Mouse (Mus musculus) cerebellum, adult 8-10 months (tissue): ENCODE results near the gene Hmga2.

ENCODE experiments used
- DNase-seq: peaks from one replicate; pipeline ENCODE4 v3.0.0; 2022

Gene Hmga2

DNA sequence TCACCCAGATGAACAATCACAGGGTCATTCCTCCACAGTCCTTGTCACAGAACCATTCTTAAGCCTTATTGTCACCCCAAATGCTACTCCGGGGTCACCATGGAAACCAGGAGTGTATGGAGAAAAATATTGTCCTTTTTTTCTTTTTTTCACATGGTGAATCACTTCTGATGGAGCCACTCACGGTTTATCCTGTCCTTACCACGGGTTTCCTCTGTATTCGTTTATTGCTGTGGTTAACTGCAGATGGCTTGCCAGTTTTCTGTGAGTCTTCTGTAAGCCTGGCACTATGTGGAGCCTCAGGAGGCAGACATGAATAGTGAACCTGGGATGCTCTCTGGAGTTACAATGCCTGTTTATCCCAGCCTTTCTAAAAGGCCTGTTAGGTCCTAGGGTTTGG is 53.4 kb downstream of the Hmga2 start:
- DNase-seq, result no peak

DNA sequence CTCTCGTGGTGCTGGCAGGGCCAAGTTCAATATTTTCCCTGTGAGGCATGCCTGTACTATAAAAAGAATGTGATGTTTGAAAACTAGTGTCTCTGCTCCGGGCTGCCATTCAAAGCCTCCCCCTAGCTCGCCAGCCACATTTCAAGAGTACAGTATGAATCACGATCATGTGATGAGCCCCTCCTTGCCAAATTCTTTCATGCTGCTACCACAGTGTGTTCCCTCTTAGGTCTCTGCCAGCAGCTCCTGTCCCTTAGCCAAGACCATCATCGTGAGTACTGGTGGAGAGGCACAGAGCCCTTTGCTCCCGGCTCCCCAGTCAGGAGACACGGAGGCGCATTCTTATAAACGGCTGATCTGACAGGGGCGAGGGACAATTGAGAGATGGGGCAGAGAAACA is 54.2 kb downstream of the Hmga2 start:
- peak; percentile 37 for DNase-seq

DNA sequence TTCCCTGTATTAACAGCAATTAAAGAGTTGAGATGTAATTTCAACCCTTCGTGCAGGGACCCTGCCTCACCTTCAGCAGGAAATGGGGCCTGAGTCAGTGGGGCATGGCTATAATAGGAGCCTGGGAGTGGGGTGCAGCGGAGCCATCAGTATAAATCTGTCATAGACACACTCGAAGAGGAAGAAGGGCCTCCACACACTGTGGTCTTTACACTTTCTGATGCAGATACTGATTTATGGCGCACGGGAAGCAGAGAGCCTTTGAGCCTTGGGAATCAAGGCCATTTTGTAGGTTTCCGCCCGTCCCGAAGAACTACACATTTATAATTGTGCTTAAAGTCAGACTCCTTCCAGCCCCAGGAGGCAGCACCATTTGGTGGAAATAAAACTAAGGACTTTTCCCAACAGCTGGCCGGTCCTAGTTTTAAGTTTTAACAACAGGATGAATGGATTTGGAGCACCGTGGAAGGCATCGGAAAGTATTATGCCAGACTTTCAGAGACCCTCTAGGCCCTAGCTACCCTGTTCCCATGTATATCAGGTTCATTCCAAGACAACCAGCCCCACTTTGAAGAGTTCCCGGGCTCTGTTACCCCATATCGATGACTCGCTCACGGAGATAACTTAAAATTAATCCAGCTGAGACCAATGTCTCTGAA is 55.2 kb downstream of the Hmga2 start:
- DNase-seq, result no peak

DNA sequence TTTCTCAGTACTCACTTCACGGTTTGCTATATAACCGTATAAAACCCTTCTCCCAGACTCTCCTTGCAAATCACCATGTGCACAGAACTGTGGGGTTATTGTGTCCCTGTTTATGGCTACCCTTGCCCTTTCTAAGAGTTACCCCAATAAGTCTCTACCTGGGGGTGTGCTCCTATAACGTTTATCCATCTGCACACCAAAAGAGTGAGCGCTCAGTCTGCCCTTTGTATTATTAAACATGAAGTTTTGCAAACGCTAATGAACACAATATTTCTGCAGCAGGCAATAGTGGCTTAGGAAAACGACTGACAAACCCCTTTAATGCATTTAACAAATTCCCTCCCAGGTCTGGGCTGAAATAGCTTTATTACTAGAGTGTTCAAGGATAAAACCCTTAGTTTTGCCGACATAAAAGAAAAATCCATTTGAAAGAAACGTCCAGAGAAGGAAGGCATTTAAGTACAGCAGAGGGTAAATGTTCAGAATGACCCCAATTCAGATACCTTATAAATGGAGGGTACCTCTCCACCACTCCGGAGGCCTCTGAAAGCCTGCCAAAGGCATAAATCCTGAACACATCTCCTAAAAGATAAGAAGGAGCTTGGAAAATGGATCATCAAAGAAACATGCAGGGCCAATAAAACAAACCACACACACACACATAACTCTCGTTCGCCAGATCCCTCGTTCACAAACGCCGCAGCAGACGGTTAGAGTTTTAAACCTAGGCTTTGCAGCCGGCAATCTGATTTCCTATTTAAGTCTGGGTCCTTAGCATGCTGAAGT is 57.3 kb downstream of the Hmga2 start:
- DNase-seq, result no peak

DNA sequence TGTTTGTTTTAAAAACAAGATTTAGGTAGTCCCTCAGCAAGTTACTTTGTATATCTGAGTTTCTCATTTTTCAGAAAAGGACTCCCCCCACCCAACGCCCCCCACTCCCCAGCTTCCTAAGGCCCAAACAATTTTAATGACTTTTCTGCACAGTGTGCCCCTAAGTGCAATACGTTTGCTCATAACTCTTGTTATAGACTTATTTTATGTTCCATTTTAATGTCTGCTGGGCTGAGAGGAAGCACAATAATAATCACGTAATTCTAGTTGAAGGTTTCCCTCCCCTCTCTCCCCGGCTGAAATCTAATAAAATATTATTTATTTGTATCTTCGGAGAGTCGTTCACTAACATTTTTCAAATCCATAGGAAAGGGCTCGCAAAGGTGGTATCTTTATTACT is 58.1 kb downstream of the Hmga2 start:
- no peak for DNase-seq

DNA sequence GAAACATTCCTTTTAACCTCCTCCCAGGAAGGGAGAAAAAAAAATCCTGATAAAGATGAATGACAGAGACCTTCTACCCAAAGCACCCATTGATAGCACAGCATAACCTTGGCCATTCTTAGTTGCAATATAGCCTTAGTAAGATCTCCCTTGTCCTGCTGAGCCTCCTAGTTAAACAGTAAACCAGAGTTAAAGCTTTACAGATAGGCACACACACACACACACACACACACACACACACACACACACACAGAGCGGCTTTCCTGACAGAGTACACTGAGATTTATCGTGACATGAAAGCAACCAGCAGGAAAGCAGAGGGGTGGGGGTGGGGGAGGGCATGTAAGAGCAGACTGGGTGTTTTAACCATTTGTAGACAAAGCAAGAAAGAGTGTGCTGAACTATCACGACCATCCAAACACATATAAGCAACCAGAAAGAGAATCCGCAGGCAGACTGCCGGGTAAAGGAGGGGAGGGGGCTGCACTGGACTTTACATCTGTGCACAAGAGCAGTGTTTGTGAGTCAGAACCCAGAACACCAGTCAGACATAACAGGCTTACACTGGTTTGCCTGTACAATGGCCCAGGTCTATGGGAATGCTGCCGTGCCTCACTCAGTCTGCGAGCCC is 58.7 kb downstream of the Hmga2 start:
- DNase-seq, result no peak

DNA sequence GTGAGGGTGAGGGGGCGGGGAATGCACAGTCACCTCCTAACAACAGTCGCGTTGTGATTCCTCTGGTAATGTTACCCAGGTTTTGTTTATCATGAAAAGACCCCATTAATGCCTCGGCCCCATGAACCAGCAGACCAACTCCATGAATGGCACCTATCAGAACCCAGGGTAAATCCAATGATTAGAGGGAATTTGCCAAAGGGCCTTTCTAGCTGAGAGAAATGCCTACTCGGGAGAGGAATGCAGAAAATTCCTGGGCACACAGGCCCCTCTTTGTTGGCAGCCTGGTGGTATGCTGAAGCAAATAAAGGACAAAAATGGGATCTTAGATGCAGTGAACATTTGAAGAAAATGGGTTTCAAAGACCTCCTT is 59.2 kb downstream of the Hmga2 start:
- DNase-seq, result no peak

DNA sequence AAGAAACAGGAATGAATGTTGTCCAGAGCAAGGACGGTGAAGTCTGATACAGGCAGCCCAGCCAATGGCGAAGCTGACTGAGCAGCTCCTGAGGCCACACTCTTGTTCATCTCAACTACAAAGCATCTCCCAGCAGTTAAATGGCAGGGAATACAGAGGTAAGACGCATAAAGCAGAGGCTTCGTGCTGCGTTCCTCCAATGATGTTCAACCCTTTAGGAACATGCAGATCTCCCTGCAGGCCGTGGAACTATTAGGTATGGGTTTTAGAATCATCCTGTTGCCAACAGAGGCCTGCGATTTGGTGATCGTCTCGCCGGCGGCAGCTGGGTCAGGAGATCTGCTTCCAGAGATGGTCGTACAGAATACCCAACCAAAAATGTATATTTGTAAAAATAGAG is 59.6 kb downstream of the Hmga2 start:
- no peak for DNase-seq

DNA sequence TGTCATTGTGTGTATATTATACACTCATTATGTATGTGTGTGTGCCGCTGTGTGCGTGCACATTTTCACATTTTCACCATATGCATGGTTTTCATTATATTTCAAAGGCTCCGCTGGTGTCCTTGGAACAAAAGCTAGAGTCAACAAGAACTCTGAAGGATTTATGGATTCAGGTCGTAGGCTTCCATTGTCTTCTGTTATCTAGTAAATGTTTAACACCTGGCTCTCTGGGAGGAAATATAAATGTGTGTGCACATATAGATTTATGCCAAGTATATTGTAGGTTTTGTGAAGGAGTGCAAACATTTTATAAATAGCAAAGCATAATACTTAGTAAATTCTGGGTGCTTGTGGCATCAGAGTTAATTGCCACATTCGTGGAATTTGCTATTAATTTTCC is 64.1 kb downstream of the Hmga2 start:
- no peak for DNase-seq

DNA sequence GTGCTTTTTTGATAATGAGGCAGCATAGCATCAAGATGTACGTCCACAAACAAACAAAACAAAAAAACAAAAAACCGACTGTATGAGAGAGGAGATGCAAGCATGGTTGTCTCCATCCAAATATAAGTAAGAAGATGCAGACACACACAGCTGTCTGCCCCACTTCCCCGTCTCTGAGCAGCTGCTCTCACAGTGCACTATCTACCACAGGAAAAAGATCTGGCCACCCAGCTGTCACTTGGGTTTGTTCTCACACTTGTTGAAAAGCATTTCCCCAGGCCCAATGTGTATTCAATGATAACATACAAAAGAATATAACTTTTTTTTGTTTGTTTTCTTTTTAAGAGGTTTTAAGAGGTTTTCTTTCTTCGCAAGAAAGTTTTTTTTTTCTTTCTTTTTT is 65.3 kb downstream of the Hmga2 start:
- no peak for DNase-seq

DNA sequence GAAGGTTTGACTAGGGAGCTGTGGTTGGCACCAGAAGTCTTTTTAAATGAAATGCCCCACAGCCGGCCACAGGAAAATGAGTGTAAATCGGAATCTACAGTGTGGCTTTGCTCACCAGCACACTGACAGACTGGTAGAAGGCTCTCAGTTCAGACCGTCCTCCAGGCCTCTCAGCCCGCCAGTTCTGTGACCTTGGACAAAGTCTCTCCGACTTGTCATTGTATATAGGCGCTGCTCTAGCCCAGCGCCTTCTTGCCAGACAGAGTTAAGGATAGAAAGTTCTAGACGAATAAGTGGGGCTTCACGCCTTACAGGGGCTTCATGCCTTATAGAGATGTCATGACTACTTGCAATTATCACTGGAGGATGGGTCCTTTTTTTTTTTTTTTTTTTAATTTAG is 67.1 kb downstream of the Hmga2 start:
- no peak for DNase-seq

DNA sequence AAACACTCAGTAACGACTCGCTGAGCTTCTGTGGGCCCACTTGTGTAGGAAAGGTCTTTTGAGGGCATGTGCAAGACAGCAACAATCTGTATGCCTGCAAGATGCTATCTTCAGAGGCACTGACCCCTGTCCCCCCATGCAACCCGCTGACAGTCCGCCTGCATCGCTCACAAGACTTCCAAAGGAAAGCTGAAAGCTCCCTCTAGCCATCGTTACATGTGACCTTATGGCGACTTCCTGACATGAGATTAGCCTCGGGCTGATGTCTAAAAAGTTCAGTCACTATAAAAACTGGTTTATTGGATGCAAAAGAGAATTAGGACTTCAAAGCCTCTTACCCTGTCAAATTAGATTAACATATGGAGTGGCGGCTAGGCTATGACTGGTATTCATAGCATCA is 69.0 kb downstream of the Hmga2 start:
- DNase-seq, result no peak

DNA sequence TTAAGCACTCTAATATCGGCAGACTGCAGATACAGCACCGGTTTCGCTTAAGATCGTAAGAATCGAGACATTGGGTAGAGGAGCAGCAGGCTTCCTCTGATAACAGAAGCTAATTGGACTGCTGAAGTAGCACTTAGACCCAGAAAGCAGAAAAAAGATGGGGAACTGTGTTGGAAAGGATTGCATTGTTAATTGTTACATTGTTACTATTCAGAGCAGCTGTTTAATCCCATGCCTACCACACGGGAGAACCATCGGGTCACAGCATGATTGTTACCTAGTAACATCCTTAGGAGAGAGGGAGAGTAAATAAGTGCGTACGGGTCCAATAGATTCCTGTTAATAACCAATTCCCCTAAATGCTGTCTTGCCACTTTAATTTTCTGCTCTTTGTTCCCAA is 70.2 kb downstream of the Hmga2 start:
- DNase-seq, result no peak

DNA sequence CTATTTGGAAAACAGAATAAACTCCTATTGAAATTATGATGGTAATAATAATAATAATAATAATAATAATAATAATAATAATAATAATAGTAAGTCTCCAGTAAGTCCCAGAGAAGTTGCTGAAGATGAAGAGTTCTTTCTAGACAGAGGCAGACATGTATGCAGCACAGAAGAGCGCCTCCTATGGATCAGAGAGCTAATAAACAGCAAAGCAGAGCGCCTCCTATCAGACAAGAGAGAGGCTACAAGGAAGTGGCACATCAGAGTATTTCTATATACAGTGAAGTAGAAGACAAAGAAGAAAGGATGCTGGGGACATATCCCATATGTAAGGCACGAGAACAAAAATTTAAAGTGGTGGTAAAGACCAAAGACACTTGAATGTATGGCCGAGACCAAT is 70.9 kb downstream of the Hmga2 start:
- DNase-seq, result no peak

DNA sequence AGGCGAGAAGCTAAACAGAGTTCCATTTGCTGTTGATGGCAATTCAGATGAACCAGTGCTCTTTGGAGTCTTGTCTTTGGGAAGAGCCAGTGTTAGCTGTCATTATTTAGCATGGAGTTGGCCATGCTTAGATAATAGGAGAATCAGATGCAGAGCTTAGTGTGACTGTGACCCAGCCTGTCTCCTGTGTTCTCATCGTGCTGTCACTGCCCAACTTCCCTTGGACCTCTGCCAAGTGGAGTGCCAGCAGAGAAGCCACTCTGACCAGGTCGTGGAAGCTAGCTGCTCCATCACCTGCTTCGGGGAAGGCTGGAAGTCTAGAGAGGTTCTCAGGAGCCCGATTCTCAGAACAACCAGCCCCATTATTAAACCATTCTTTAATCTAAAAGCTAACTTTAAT is 73.3 kb downstream of the Hmga2 start:
- no peak for DNase-seq

DNA sequence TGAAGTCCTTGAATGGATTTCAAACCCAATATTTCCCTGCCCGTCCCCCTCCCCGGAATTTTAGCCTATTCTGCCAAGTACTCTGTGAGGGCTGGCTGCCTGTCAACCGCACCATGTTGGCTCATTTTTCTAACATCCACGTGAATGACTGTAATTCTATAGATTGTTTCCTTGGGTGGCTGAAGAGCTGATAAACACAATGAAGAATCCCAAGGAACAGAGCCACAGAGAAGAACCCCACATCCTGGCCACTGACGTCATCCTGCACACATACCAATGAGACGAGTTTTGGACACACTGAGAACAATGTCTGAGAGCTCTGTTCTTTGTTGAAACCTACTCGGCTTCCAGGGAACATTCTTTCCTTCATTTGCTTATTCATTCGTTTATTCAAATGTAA is 74.5 kb downstream of the Hmga2 start:
- DNase-seq, result no peak

DNA sequence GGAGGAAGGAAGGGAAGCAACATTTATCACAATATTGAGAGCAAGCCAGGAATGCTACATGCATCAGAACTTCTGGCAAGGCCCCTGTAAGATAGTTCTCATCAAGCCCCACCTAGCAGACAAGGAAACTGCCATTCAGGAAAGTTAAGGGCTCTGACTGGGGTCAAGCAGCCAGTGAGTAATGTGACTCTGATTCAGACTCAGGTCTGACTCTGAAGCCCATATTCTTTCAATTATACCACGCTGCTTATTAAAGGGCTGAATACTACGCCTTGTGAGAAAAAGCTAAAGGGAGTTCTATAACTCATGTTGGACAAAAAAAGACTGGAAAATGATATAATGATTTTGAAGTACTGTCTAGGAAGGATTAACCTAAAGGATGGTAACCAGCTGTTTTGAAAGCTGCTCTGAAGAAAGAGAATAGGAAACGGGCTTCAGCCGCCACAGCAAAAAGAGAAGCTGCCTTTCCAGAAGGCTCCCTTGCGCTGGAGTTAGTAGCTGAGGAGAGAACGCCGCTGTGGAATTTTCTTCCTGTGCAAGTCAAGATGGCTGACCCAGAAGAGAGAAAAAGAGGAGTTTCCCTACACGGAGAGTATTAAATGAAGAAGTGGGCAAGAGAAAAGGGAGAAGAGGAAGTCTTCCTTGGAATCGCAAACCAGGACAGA is 76.3 kb downstream of the Hmga2 start:
- DNase-seq, result no peak

DNA sequence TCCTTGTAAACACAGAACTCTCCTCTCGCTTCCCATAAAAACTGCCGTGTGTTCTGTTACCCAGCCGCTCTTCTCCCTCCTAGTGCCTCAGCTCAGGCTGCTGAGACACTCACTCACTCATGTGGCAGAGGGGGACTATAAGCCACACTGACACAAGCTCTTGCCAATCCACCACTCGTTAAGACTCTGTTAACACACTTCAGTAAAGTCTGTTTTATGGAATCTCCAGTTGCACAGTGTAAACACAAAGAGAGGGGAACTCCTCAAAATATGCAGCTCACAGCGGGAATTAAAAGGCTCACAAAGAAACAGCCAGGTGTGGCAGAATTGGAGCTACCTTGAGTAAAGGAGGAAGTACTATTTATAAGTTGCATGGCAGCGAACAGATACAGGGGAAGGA is 77.5 kb downstream of the Hmga2 start:
- DNase-seq, result no peak

DNA sequence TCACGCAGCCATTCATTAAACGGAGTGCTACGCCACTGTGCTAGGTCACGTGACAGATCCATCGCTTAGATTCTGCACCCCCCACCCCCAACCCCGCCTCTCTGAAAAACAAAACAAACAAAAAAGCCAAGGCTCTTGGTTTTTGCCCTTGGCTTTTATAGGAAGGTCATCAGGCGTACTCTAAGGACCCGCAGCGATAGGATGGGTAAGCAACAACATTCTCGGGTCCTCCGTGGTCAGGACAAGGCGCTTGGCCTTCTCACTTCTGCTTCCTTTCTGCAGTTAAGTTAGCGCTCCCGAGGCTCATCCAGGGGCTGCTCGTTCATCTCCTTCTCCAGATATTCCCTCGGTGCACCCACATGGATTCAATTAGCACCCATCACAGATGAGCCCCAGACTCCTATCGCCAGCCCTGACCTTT is 79.0 kb downstream of the Hmga2 start:
- DNase-seq, result no peak

DNA sequence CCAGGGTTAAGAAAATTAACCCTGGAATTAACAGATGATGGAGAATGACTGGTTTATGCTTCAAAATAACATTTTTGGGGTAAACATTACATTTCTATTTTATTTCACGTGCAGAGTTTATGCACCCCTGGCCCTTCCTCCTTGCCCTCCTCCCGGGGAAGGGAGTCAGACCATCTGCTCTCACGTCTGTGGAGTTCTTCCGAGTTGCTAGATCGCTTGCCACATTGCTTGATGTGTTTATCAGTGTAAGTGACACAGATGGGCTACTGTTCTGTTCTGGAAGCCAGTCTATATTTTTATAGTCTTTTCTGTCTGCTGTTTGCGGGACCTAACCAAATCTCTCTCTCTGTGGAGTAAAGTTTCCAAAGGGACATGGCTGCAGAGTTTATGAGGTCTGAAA is 80.7 kb downstream of the Hmga2 start:
- DNase-seq, result no peak

DNA sequence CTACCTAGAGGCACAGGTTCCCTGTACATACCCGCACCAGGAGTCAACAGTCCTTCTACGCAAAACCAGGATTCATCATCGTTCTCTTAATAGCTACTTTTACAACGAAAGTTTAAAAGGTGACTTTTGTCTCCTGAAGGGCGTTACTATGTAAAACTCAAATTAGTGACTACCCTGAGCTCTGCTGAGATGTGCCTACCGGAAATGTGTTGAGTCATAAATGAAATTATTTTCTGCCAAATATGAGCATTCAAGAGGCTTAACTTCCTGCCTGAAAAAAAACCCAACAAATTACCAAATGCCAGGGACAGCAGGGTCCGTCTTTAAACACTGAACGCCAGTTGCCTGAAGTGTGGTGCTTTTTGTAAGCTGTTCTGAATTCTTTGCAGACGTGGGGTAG is 81.5 kb downstream of the Hmga2 start:
- no peak for DNase-seq

DNA sequence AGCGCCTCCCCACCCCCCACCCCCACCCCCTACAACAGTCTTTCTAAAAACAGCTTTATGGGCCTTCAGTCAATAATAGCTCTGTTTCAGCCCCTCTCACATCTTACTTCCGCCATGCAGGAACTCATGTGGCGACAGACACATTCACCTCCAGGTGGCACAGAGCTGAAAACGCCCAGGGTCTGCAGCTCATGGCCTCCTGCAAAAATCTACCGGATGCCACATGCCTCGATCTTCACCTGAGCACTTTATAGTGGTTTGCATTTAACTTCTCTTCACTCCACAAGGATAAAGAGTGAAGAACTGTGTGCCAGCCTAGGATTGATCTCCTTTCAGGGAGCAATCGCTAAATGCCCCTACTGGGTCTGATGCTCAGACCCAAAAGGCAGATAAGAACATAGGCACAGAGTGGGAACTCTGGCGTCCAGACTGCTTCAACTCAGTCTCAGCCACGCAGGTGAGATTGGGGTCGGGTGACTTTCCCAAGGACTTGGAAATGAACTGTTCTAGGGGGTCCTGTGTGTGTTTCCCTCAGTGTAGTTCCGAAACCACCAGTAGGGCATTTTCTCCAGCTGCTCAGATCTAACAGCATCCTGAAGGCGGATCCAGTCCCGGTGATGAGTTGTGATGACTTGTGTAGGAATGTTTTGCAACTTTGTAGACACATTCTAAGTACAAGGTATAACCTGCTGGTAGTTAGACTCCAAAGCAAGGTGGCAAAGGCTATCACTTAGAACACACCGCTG is 84.1 kb downstream of the Hmga2 start:
- no peak for DNase-seq
